Mouse (Mus musculus) G1E (cell line): ENCODE results near the gene Tctn3. TPM values are rescaled to one million over a fixed set of nuclear protein-coding genes. Genes with fewer than 3 reads are reported as not detected.
"Not testable (repeated sequence)": the region's sequence is repeated elsewhere in the genome, so short reads cannot be mapped to it uniquely, and the experiment has no call there.

Source experiments
- ATAC-seq: 2 replicates; pipeline ENCODE4 v1.8.0; 2016; ENCODE audit warnings: mild to moderate bottlenecking; ENCODE audit not compliant: insufficient number of reproducible peaks, poor library complexity, low FRiP score, severe bottlenecking; ENCODE audit errors: extremely low read depth
- DNase-seq: peaks from one replicate; pipeline ENCODE4 v3.0.0; 2012; ENCODE audit warnings: low spot score
- H3K27me3 ChIP-seq: 2 replicates; pipeline ENCODE4 v1.6.1; 2012; ENCODE audit warnings: mild to moderate bottlenecking, low read length, inconsistent platforms; ENCODE audit not compliant: insufficient read depth
- H3K36me3 ChIP-seq: replicated peaks from 2 replicates; pipeline ENCODE3; 2012; ENCODE audit warnings: mild to moderate bottlenecking, inconsistent platforms
- H3K4me1 ChIP-seq: 2 replicates; pipeline ENCODE4 v1.6.1; 2012; ENCODE audit warnings: low read depth, low read length, inconsistent platforms, mixed read lengths; ENCODE audit not compliant: insufficient read depth
- H3K4me3 ChIP-seq: 2 replicates; pipeline ENCODE4 v1.5.1; 2012; ENCODE audit warnings: low read depth, mild to moderate bottlenecking, inconsistent platforms, low read length, moderate library complexity, mixed read lengths
- H3K9me3 ChIP-seq: replicated peaks from 2 replicates; pipeline ENCODE4 v1.6.1; 2012; ENCODE audit warnings: inconsistent platforms
- CTCF ChIP-seq: IDR thresholded peaks from 2 replicates; pipeline ENCODE4 v1.5.1; 2012; ENCODE audit warnings: low read depth, low read length, inconsistent platforms, mixed read lengths
- GATA1 ChIP-seq: IDR thresholded peaks from 2 replicates; pipeline ENCODE4 v1.6.1; 2012; ENCODE audit warnings: borderline replicate concordance, low read length, inconsistent platforms, mixed read lengths
- GATA2 ChIP-seq: IDR thresholded peaks from 2 replicates; pipeline ENCODE4 v1.6.1; 2012; ENCODE audit warnings: low read depth, low read length, inconsistent platforms, borderline replicate concordance
- POLR2AphosphoS5 ChIP-seq: IDR thresholded peaks from 2 replicates; pipeline ENCODE4 v1.6.1; 2012; ENCODE audit warnings: low read depth, low read length, inconsistent platforms; ENCODE audit not compliant: insufficient replicate concordance
- TAL1 ChIP-seq: conservative IDR thresholded peaks from 2 replicates; pipeline ENCODE4 v1.6.1; 2012; ENCODE audit warnings: low read depth, low read length, inconsistent platforms, mixed read lengths
- polyA plus RNA-seq: library from polyadenylated mRNA; stranded (reverse); fragments of >175 nt; gene quantifications from 2 replicates; pipeline ENCODE4 v1.2.3, GENCODE M21; 2012
- total RNA-seq, 2 experiments: library from RNA; stranded (forward) in 1 of 2; stranded (reverse) in 1 of 2; fragments of 200-1000 nt in 1 of 2; fragments of >200 nt in 1 of 2; fragmentation: Nextera tagmentation in 1 of 2; gene quantifications; 2 replicates each; pipeline ENCODE4 v1.2.3; 2014 to 2017

Gene Tctn3
- total and polyA plus RNA-seq, 3 experiments: 7.3 to 16.4 (median 15.3) TPM

DNA sequence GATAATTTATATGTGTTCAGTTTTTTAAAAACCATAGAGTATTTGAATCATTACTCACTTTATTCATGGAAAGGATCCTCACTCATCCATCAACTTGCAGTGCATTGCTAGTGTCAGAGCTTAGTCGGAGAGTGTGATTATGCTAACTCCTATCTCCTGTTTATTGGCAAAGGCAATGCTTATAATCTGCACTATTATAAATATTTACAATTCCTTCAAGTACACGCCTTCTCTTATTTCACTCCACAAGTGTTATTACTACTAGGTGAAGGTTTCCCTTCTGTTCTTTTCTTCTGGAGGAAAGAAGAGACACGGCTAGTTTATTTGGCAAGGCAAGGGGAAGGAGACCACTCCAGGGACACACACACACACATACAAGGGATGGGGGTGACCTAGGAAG, 20.2 kb upstream of the Tctn3 start:
- no peaks in the 10 kb centered on the region for H3K9me3 ChIP-seq
- H3K4me1 ChIP-seq: peaks cover 3% of the 10 kb centered on the region; the same call in 1 of the 2 replicates
- H3K36me3 ChIP-seq: no peaks in the 10 kb centered on the region
- TF ChIP-seq GATA1: no peak
- no peak for TF ChIP-seq POLR2AphosphoS5
- TF ChIP-seq GATA2: no peak
- TF ChIP-seq CTCF: no peak
- no peak for TF ChIP-seq TAL1
- ATAC-seq (no peak), DNase-seq (no peak)
- H3K4me3 ChIP-seq: no peak overlapping the region
- peaks cover 12% of the 10 kb centered on the region for H3K27me3 ChIP-seq

DNA sequence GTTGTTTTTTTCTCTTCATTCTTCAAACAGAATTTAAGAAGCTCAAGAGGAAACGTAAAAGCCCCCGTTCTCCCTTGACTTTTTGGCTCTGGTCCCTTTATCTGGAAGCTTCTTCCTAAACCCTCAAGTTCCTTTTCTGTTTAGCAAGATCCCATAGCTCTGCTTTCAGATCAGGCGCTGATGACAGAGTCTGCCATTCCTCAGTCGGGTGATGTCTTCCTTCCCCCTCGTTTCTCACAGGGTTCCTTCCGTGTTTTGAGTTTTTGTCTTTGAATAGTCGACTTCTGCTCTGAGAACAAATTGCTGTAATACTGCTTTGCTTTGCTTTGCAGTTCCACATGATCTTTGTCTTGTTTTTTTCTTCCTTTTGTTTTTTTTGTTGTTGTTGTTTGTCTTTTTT, 18.6 kb upstream of the Tctn3 start:
- no peaks in the 10 kb centered on the region for H3K9me3 ChIP-seq
- DNase-seq (no peak), ATAC-seq (no peak)
- TF ChIP-seq CTCF (no peak), GATA1 (no peak), TAL1 (no peak), GATA2 (no peak), POLR2AphosphoS5 (no peak)
- H3K4me3 ChIP-seq: no peak overlapping the region
- H3K36me3 ChIP-seq: no peaks in the 10 kb centered on the region
- no peaks in the 10 kb centered on the region for H3K4me1 ChIP-seq
- H3K27me3 ChIP-seq: peaks cover 10% of the 10 kb centered on the region

DNA sequence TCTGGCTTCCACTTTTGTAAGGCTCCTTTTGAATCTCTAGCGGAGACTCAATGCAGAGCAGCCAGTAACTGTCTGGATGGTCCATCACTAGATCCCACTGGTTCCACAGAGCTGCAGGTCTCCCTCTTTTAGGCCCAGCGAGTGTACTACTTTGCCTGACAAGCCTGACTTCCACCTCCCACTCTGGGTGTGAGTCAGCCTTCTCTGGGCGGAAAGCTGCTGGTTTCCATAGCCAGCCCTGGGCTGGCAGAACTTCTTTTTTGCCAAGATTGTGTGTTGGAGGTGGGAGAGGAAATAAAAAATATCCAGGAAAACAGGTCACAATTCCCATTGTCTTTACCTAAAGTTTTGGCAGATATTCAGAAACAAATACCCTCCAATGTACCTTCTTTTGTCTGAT, 18.1 kb upstream of the Tctn3 start:
- H3K36me3 ChIP-seq: no peaks in the 10 kb centered on the region
- DNase-seq: no peak

DNA sequence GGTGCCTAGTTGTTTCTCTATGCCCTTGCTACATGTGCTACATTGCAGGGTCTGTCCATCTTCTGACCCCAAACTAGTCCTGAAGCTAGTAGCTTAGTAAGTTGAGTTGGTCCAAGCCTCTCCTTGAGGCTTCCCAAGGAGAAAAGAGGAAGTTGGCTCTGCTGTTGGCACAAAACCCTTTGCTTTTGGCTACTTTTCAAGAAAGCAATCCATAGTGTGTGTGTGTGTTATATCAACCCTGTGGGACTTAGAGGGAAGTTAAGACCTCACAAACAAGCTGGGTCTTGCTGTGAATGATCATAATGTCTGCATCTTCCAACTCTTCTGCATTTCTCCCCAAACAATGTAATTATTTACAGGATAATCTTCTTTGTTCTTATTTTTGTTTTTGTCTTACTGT, 16.9 kb upstream of the Tctn3 start:
- H3K4me3 ChIP-seq: no peak overlapping the region
- no peaks in the 10 kb centered on the region for H3K36me3 ChIP-seq
- peaks cover 10% of the 10 kb centered on the region for H3K27me3 ChIP-seq
- TF ChIP-seq GATA1 (no peak), CTCF (no peak), POLR2AphosphoS5 (no peak), GATA2 (no peak), TAL1 (no peak)
- no peaks in the 10 kb centered on the region for H3K9me3 ChIP-seq
- ATAC-seq: no peak
- H3K4me1 ChIP-seq: no peaks in the 10 kb centered on the region
- no peak for DNase-seq

More for the DNA sequence above, 18.1 kb upstream of the Tctn3 start:
- no peak for TF ChIP-seq TAL1
- ATAC-seq: no peak
- Histone ChIP-seq H3K4me1 (no peaks in the 10 kb centered on the region), H3K9me3 (no peaks in the 10 kb centered on the region), H3K4me3 (no peak overlapping the region), H3K27me3 (peaks cover 10% of the 10 kb centered on the region)

DNA sequence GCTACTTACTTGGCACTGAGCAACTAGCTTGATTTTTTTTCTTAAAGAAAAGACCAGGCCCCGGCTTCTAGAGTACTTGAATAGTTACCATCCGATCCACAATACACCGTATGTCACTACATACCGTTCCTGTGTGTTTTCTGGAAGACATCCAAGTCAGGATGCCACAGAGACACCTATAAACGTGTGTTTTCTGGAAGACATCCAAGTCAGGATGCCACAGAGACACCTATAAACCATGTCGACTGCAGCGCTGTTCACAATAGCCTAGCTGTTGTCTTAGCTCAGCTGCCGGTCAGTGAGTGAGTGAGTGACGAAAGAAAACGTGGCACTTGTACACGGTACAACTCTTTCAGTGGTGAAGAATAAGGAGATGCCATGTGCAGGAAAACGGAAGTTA, 13.9 kb upstream of the Tctn3 start:
- H3K9me3 ChIP-seq: no peaks in the 10 kb centered on the region
- no peak overlapping the region for H3K4me3 ChIP-seq
- TF ChIP-seq CTCF: no peak
- TF ChIP-seq TAL1: no peak
- TF ChIP-seq POLR2AphosphoS5: no peak
- no peak for TF ChIP-seq GATA1
- no peak for TF ChIP-seq GATA2
- H3K36me3 ChIP-seq: no peaks in the 10 kb centered on the region
- ATAC-seq (no peak), DNase-seq (no peak)
- H3K4me1 ChIP-seq: no peaks in the 10 kb centered on the region
- peaks cover 5% of the 10 kb centered on the region for H3K27me3 ChIP-seq

DNA sequence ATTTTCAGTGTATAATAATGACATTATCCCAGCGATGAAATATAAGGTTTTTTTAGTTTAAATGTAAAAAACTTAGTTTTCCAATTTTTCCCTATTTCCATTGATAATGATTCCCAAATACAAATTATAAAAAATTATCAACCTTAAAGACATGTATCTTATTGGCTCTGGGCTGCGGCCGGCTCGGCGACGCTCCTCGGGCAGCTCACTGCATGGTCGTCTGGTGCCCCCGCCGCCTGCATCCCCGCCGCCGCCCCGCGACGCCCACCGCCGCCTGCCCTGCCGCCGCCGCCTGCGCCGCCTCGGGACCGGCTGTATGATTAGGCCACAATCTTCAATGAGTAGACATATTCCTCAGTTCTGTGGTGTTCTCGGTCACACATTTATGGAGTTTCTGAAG, 9.6 kb upstream of the Tctn3 start:
- H3K4me3 ChIP-seq, H3K9me3 ChIP-seq, DNase-seq, H3K36me3 ChIP-seq, ATAC-seq, H3K4me1 ChIP-seq: not testable (repeated sequence)
- peaks cover 16% of the 10 kb centered on the region for H3K27me3 ChIP-seq

DNA sequence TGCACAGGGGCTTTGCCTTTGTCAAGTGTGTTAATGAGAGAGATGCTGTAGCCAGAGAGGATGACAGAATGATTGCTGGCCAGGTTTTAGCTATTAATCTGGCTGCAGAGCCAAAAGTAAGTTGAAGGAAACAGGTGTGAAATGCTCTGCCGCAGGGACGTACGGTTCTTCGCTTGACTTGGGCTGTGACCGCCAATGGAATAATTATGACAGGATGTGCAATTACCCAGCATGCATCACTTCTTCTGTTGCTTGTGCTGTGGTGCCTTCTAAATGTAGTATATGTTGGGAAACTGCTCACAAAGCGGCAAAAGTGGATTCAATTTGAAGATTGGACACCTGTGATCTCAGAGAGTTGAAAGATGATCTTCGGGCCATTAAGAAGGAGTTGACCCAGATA, 4.0 kb upstream of the Tctn3 start:
- peaks cover 30% of the 10 kb centered on the region for H3K27me3 ChIP-seq
- TF ChIP-seq CTCF (no peak), TAL1 (no peak), GATA1 (no peak), POLR2AphosphoS5 (no peak), GATA2 (no peak)
- ATAC-seq: no peak
- H3K36me3 ChIP-seq: no peaks in the 10 kb centered on the region
- H3K9me3 ChIP-seq: no peaks in the 10 kb centered on the region
- no peak overlapping the region for H3K4me3 ChIP-seq
- H3K4me1 ChIP-seq: peaks cover 11% of the 10 kb centered on the region
- no peak for DNase-seq
